Mouse (Mus musculus): Measurements from ENCODE around the gene Fam13c.

Gene Fam13c

GRCm38 (mm10) chr10:70520143-70521131 is 80.2 kb downstream of the Fam13c start:
- in situ Hi-C loops (cut with MseI, MboI): no loop called here

DNA sequence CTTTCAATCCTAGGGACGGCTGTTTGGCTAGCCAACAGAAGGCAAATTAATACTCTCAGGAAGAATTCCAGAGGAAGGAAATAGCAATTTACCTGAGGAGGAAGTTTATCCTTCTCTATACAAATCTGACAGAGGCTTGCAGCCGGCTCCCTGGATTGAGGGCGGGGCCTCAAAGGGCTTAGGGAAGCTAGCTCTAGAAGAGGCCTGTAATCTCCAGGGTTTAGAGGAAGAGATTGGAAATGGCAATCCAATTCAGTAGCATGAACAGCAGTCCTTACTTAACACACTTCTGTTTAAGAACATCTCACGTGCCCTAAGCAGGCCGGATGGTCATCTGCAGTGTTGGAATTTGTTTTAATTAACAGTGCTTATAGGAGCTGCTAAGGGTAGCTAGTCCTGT is 81.1 kb downstream of the Fam13c start:
- in situ Hi-C loops (cut with MseI, MboI): no loop called here

GRCm38 (mm10) chr10:70530185-70530823 is 90.0 kb downstream of the Fam13c start:
- in situ Hi-C loops (cut with MseI, MboI): no loop called here

GRCm38 (mm10) chr10:70532249-70532648 is 92.0 kb downstream of the Fam13c start:
- in situ Hi-C loops (cut with MseI, MboI): no loop called here

- in situ Hi-C loops (cut with MseI, MboI): no loop called here
These were observed 93.1 kb downstream of the Fam13c start for GRCm38 (mm10) chr10:70533301-70533781.

GRCm38 (mm10) chr10:70533986-70534385 is 93.7 kb downstream of the Fam13c start:
- in situ Hi-C loops (cut with MseI, MboI): no loop called here

GRCm38 (mm10) chr10:70534571-70534970 is 94.3 kb downstream of the Fam13c start:
- in situ Hi-C loops (cut with MseI, MboI): no loop called here

- in situ Hi-C loops (cut with MseI, MboI): no loop called here
These were observed 95.1 kb downstream of the Fam13c start for GRCm38 (mm10) chr10:70535401-70535800.

GRCm38 (mm10) chr10:70537694-70538093 is 97.4 kb downstream of the Fam13c start:
- in situ Hi-C loops (cut with MseI, MboI): no loop called here

- in situ Hi-C loops (cut with MseI, MboI): no loop called here
These were observed 99.0 kb downstream of the Fam13c start for GRCm38 (mm10) chr10:70539251-70539650.

GRCm38 (mm10) chr10:70540456-70541195 is 100.3 kb downstream of the Fam13c start:
- in situ Hi-C loops (cut with MseI, MboI): no loop called here

- in situ Hi-C loops (cut with MseI, MboI): no loop called here
These were observed 102.6 kb downstream of the Fam13c start for GRCm38 (mm10) chr10:70542857-70543256.

GRCm38 (mm10) chr10:70552531-70552930 is 112.2 kb downstream of the Fam13c start:
- in situ Hi-C loops (cut with MseI, MboI): no loop called here

DNA sequence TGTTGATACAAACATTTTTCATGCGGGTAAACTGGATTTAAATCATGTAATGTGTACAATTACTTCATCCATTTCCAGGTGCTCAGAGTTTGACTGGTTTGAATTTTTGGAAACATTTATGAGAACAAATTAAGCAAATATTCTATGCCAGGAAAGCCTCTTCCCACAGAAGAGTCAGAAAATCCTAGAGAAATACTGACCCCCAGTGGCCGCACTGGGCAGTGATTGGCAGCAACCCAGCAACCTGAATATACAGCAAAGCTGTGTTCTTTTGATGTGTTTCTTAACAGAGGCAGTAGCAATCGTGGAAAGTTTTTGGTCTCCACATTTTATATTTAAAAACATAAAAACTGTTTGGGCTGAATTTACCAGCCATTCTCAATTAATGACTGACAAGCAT is 123.4 kb downstream of the Fam13c start:
- in situ Hi-C loops (cut with MseI, MboI): loop anchor here (5.0 to 10.0 kb wide), 2 partner anchors 249 to 251 kb away; no protein-coding TSS in a partner anchor

GRCm38 (mm10) chr10:70581556-70582211 is 141.4 kb downstream of the Fam13c start:
- in situ Hi-C loops (cut with MseI, MboI): loop anchor here (25.0 kb wide), 1 partner anchor 381 kb away; no protein-coding TSS in a partner anchor

- in situ Hi-C loops (cut with MseI, MboI): loop anchor here (25.0 kb wide), 1 partner anchor 378 kb away; no protein-coding TSS in a partner anchor
These were observed 143.9 kb downstream of the Fam13c start for GRCm38 (mm10) chr10:70584171-70584570.

GRCm38 (mm10) chr10:70586876-70587405 is 146.7 kb downstream of the Fam13c start:
- in situ Hi-C loops (cut with MseI, MboI): loop anchor here (25.0 kb wide), 1 partner anchor 375 kb away; no protein-coding TSS in a partner anchor

DNA sequence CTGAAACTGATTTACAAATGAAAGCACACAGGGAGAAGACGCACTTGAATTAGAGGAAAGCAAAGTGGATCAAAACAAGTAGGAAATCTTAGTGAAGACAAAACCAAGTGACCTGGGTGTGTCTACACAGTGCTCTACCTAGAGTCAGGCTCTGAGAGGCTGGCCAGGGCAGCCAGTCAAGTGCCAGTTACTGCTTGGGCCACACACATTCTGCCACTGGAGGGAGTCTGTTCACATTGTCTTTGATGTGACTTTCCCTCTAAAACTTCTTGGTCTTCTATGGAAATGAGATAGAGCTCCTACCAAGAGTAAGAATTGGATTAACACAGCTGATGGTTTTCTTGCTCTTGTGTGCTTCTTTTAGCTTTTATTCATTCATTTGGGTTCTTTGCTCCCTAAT is 153.7 kb downstream of the Fam13c start:
- in situ Hi-C loops (cut with MseI, MboI): loop anchor here (25.0 kb wide), 1 partner anchor 368 kb away; no protein-coding TSS in a partner anchor

- in situ Hi-C loops (cut with MseI, MboI): loop anchor here (25.0 kb wide), 1 partner anchor 364 kb away; no protein-coding TSS in a partner anchor
These were observed 157.8 kb downstream of the Fam13c start for GRCm38 (mm10) chr10:70598081-70598515.

DNA sequence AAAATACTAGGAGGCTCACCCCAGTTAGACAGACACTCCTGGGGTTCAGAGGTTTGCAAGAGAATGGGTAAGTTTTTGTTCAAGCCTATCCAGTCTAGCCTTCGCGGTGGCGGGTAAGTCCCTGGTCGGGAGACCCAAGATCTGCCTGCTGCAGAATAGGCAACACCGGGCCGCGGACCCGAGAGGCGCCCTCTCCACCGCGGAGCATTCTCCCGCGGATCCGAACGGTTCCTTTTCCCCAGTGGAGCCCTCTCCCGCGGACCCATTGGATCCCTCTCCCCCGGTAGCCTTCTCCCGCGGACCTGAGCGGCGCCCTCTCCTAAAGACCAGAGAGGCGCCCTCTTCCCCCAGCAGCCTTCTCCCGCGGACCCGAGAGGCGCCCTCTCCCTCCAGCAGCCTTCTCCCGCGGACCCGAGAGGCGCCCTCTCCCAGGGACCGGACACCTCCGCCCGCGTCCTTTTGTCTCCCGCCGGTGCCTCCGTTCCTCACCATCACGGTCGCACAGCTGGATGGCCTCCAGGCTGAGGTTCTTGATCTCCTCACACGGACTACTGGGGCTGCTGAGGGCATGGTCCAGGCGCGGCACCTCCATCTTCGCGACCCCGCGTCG is 158.3 kb downstream of the Fam13c start:
- in situ Hi-C loops (cut with MseI, MboI): loop anchor here (25.0 kb wide), 1 partner anchor 364 kb away; no protein-coding TSS in a partner anchor

Data from mouse trophoblast stem cell (cell line).